Mouse (Mus musculus) neural tube, embryonic 11.5 days (tissue): Measurements from ENCODE around the gene Gm13285. TPM values are rescaled to one million over a fixed set of nuclear protein-coding genes. Genes with fewer than 3 reads are reported as not detected.
"Not testable (repeated sequence)": the region's sequence is repeated elsewhere in the genome, so short reads cannot be mapped to it uniquely, and the experiment has no call there.

Experiments used
- ATAC-seq: fragments of 200-750 bp; cut with Nextera tagmentation; 2 replicates; pipeline ENCODE4 v1.8.0; 2017; ENCODE audit warnings: moderate number of reproducible peaks, mild to moderate bottlenecking, moderate TSS enrichment, moderate library complexity; ENCODE audit not compliant: insufficient read depth, low FRiP score, low TSS enrichment
- DNase-seq: peaks from one replicate; pipeline ENCODE4 v3.0.0-alpha.2; 2015; ENCODE audit warnings: low spot score
- H3K27ac ChIP-seq: fragments of 300-500 bp; sonication (generic); 2 replicates; pipeline ENCODE4 v1.5.1; 2014; ENCODE audit warnings: low read depth, mild to moderate bottlenecking, low read length
- H3K27me3 ChIP-seq: fragments of 300-500 bp; sonication (generic); 2 replicates; pipeline ENCODE4 v1.6.1; 2014; ENCODE audit warnings: mild to moderate bottlenecking, low read length, mixed read lengths; ENCODE audit not compliant: control insufficient read depth, insufficient read depth
- H3K36me3 ChIP-seq: fragments of 300-500 bp; sonication (generic); 2 replicates; pipeline ENCODE4 v1.6.1; 2014; ENCODE audit warnings: mild to moderate bottlenecking, low read length, moderate library complexity, mixed read lengths; ENCODE audit not compliant: control insufficient read depth, insufficient read depth
- H3K4me1 ChIP-seq: fragments of 300-500 bp; sonication (generic); 2 replicates; pipeline ENCODE4 v1.6.1; 2014; ENCODE audit warnings: low read length, mixed read lengths; ENCODE audit not compliant: control insufficient read depth, insufficient read depth
- H3K4me2 ChIP-seq: fragments of 300-500 bp; sonication (generic); 2 replicates; pipeline ENCODE4 v1.6.1; 2014; ENCODE audit warnings: low read depth, mild to moderate bottlenecking, moderate library complexity
- H3K4me3 ChIP-seq: fragments of 300-500 bp; sonication (generic); 2 replicates; pipeline ENCODE4 v1.5.1; 2014; ENCODE audit warnings: low read depth, low read length
- H3K9ac ChIP-seq: fragments of 300-500 bp; sonication (generic); 2 replicates; pipeline ENCODE4 v1.6.1; 2014; ENCODE audit warnings: mild to moderate bottlenecking, low read length
- H3K9me3 ChIP-seq: fragments of 300-500 bp; sonication (generic); 2 replicates; pipeline ENCODE4 v1.6.1; 2016; ENCODE audit warnings: low read length; ENCODE audit not compliant: control insufficient read depth
- WGBS: fragments of 180-500 bp; shearing (Covaris S2); extraction: QIAGEN DNeasy Blood & Tissue Kit; methylation state at CpG from one replicate; pipeline ENCODE4 v1.1.7; 2014; 5-methylcytosine and 5-hydroxymethylcytosine counted together
- polyA plus RNA-seq: library from polyadenylated mRNA; unstranded; fragments of >200 nt; fragmentation: Nextera tagmentation; extraction: Ambion mirVana; gene quantifications from 2 replicates; pipeline ENCODE4 v1.2.1, GENCODE M21; 2014

Gm13285 gene
- polyA plus RNA-seq, 1 experiment from 2014 or later = not detected

DNA sequence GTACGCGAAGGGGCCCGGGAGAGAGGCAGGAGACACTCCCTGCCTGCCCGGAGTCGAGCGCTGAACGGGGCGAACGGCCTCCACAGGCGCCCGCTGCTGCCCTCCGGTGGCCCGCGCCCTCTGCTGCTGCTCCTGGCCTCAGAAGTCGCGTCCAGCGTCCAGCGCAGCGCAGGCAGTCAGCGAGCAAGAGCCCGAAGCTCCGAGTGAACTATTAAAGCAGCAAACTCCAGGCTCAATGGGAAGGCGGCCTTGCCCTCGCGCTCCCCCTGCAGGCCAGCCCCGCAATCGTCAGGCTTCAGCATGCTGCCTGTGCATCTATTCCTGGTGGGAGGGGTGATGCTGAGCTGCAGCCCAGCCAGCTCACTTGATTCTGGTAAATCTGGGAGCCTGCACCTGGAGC, 14.1 kb upstream of the Gm13285 start, which contains the start of gene Gm13276:
Gene Gm13276, plus strand, starts transcription at position 301 of the 400 bp plus-strand sequence.
- not testable (repeated sequence) for H3K27ac ChIP-seq, H3K9ac ChIP-seq, H3K4me2 ChIP-seq, H3K4me3 ChIP-seq, ATAC-seq, H3K9me3 ChIP-seq, H3K36me3 ChIP-seq, H3K27me3 ChIP-seq, DNase-seq, H3K4me1 ChIP-seq
- WGBS = no CpG with 5 or more reads among the region's 27 CpGs

DNA sequence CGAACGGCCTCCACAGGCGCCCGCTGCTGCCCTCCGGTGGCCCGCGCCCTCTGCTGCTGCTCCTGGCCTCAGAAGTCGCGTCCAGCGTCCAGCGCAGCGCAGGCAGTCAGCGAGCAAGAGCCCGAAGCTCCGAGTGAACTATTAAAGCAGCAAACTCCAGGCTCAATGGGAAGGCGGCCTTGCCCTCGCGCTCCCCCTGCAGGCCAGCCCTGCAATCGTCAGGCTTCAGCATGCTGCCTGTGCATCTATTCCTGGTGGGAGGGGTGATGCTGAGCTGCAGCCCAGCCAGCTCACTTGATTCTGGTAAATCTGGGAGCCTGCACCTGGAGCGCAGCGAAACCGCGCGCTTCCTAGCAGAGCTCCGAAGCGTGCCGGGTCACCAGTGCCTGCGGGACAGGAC, 11.1 kb upstream of the Gm13285 start, which contains the start of gene Gm13277:
Gene Gm13277, plus strand, starts transcription at position 231 of the 400 bp plus-strand sequence.
- H3K36me3 ChIP-seq, H3K4me2 ChIP-seq, H3K9ac ChIP-seq, DNase-seq, H3K9me3 ChIP-seq, H3K27ac ChIP-seq, H3K4me3 ChIP-seq, H3K4me1 ChIP-seq, H3K27me3 ChIP-seq, ATAC-seq: not testable (repeated sequence)
- WGBS = 0% methylated on average over 1 of the region's 28 CpGs

DNA sequence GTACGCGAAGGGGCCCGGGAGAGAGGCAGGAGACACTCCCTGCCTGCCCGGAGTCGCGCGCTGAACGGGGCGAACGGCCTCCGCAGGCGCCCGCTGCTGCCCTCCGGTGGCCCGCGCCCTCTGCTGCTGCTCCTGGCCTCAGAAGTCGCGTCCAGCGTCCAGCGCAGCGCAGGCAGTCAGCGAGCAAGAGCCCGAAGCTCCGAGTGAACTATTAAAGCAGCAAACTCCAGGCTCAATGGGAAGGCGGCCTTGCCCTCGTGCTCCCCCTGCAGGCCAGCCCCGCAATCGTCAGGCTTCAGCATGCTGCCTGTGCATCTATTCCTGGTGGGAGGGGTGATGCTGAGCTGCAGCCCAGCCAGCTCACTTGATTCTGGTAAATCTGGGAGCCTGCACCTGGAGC, 8.2 kb upstream of the Gm13285 start, which contains the start of gene Gm13278:
Gene Gm13278, plus strand, starts transcription at position 301 of the 400 bp plus-strand sequence.
- not testable (repeated sequence) for ATAC-seq
- WGBS = no CpG with 5 or more reads among the region's 28 CpGs

DNA sequence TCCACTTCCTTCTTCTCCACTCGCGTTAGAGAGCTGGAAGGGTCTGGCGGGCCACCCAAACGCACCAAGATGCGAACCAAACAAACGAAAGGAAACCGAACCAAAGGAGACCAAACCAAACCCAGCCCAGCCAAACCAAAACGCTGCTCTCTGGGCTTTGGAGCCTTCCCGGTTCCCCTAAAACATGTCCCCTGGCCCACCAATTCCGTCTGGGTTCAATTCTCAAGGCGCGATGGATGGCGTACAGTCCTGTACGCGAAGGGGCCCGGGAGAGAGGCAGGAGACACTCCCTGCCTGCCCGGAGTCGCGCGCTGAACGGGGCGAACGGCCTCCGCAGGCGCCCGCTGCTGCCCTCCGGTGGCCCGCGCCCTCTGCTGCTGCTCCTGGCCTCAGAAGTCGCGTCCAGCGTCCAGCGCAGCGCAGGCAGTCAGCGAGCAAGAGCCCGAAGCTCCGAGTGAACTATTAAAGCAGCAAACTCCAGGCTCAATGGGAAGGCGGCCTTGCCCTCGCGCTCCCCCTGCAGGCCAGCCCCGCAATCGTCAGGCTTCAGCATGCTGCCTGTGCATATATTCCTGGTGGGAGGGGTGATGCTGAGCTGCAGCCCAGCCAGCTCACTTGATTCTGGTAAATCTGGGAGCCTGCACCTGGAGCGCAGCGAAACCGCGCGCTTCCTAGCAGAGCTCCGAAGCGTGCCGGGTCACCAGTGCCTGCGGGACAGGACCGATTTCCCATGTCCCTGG, 5.4 kb upstream of the Gm13285 start, which contains the start of gene Gm13275:
Gene Gm13275, plus strand, starts transcription at position 552 of the 740 bp plus-strand sequence.
- H3K27me3 ChIP-seq, ATAC-seq, H3K27ac ChIP-seq, H3K4me3 ChIP-seq, H3K9ac ChIP-seq, H3K9me3 ChIP-seq, H3K4me2 ChIP-seq, H3K36me3 ChIP-seq, DNase-seq, H3K4me1 ChIP-seq: not testable (repeated sequence)
- WGBS = 0% methylated on average over 5 of the region's 52 CpGs

More for the DNA sequence above, 8.2 kb upstream of the Gm13285 start, which contains the start of gene Gm13278:
- not testable (repeated sequence) for H3K27ac ChIP-seq, H3K9ac ChIP-seq, H3K27me3 ChIP-seq, H3K4me1 ChIP-seq, H3K4me2 ChIP-seq, DNase-seq, H3K9me3 ChIP-seq, H3K4me3 ChIP-seq, H3K36me3 ChIP-seq

DNA sequence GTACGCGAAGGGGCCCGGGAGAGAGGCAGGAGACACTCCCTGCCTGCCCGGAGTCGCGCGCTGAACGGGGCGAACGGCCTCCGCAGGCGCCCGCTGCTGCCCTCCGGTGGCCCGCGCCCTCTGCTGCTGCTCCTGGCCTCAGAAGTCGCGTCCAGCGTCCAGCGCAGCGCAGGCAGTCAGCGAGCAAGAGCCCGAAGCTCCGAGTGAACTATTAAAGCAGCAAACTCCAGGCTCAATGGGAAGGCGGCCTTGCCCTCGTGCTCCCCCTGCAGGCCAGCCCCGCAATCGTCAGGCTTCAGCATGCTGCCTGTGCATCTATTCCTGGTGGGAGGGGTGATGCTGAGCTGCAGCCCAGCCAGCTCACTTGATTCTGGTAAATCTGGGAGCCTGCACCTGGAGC, 2.4 kb upstream of the Gm13285 start, which contains the start of gene Gm13279:
Gene Gm13279, plus strand, starts transcription at position 301 of the 400 bp plus-strand sequence.
- DNase-seq, H3K27ac ChIP-seq, H3K4me2 ChIP-seq, H3K36me3 ChIP-seq, ATAC-seq, H3K4me3 ChIP-seq, H3K27me3 ChIP-seq, H3K9ac ChIP-seq, H3K4me1 ChIP-seq, H3K9me3 ChIP-seq: not testable (repeated sequence)
- no CpG with 5 or more reads among the region's 28 CpGs for WGBS

DNA sequence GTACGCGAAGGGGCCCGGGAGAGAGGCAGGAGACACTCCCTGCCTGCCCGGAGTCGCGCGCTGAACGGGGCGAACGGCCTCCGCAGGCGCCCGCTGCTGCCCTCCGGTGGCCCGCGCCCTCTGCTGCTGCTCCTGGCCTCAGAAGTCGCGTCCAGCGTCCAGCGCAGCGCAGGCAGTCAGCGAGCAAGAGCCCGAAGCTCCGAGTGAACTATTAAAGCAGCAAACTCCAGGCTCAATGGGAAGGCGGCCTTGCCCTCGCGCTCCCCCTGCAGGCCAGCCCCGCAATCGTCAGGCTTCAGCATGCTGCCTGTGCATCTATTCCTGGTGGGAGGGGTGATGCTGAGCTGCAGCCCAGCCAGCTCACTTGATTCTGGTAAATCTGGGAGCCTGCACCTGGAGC, 3.5 kb downstream of the Gm13285 start, which contains the start of gene Gm13287:
Gene Gm13287, plus strand, starts transcription at position 301 of the 400 bp plus-strand sequence.
- not testable (repeated sequence) for H3K9ac ChIP-seq, ATAC-seq, H3K4me1 ChIP-seq, DNase-seq, H3K36me3 ChIP-seq, H3K4me2 ChIP-seq, H3K27ac ChIP-seq, H3K27me3 ChIP-seq, H3K9me3 ChIP-seq, H3K4me3 ChIP-seq
- no CpG with 5 or more reads among the region's 29 CpGs for WGBS

DNA sequence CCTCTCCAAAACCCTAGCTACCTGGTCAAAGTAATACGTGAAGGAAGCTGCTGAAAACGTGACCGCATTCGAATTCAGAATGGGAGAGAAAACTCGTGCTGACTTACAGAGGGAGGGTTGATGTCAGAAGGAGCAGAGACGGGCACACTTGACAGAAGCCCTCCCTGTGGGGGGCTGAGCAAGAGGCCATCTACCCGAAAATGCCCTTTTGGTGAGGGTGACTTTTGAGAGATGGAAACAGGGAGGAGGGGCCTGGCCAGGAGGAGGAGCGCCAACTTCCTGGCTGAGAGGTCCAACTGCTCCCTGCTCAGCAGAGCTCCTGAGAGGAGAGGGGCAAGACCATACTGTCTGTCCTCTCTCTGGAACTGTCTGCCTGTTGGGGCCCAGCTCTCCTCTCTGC, 5.8 kb downstream of the Gm13285 start, which contains the start of gene Gm13288:
Gene Gm13288, plus strand, starts transcription at position 301 of the 400 bp plus-strand sequence.
- H3K27me3 ChIP-seq, DNase-seq, H3K36me3 ChIP-seq, H3K4me2 ChIP-seq, H3K9ac ChIP-seq, H3K4me3 ChIP-seq, ATAC-seq, H3K27ac ChIP-seq, H3K4me1 ChIP-seq, H3K9me3 ChIP-seq: not testable (repeated sequence)
- no CpG with 5 or more reads among the region's 8 CpGs for WGBS

DNA sequence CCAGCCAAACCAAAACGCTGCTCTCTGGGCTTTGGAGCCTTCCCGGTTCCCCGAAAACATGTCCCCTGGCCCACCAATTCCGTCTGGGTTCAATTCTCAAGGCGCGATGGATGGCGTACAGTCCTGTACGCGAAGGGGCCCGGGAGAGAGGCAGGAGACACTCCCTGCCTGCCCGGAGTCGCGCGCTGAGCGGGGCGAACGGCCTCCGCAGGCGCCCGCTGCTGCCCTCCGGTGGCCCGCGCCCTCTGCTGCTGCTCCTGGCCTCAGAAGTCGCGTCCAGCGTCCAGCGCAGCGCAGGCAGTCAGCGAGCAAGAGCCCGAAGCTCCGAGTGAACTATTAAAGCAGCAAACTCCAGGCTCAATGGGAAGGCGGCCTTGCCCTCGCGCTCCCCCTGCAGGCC, 6.3 kb downstream of the Gm13285 start:
- WGBS = no CpG with 5 or more reads among the region's 34 CpGs
- not testable (repeated sequence) for H3K27ac ChIP-seq, ATAC-seq, H3K9me3 ChIP-seq, DNase-seq, H3K9ac ChIP-seq, H3K4me3 ChIP-seq, H3K27me3 ChIP-seq, H3K36me3 ChIP-seq, H3K4me2 ChIP-seq, H3K4me1 ChIP-seq

DNA sequence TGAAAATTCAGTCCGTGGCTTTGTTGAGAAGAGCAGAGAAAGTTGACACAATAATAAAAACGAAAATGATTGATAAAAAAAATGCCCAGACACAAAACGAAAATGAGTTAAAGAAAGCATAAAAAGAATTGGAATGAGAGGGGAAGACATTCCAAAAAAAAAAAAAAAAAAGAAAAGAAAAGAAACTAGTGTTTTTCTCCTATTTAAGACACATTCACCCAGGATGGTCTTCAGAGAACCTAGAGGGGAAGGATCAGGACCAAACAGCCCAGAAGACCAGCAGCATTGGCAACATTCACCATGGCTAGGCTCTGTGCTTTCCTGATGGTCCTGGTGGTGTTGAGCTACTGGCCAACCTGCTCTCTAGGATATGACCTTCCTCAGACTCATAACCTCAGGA, 16.5 kb downstream of the Gm13285 start, which contains the start of gene Ifna7:
Gene Ifna7, plus strand, starts transcription at position 301 of the 400 bp plus-strand sequence.
- H3K4me1 ChIP-seq = no peaks in the 10 kb centered on the region
- no peak within 1 kb of the TSS for H3K9ac ChIP-seq
- H3K4me3 ChIP-seq = no peak within 1 kb of the TSS
- no peak within 1 kb of the TSS for H3K4me2 ChIP-seq
- H3K27ac ChIP-seq = no peak within 1 kb of the TSS
- WGBS = 71% methylated on average over 3 of the region's 3 CpGs
- H3K9me3 ChIP-seq = no peaks in the 10 kb centered on the region
- ATAC-seq (no peak), DNase-seq (no peak)
- H3K27me3 ChIP-seq = no peaks in the 10 kb centered on the region
- no peaks in the 10 kb centered on the region for H3K36me3 ChIP-seq
